Comparison of ENCODE assay signal across 12 mouse cellular contexts in genomic region chr2:178728794-178729120, GRCm38 (mm10).
A peak's percentile ranks its signal among the peaks of the same experiment; 100 is the strongest.
DNase-seq lines count a peak whose midpoint lies in the region; ATAC-seq lines count a peak whose summit lies in the region.
"Had no signal": no experiment of that assay in that cellular context is flagged by ENCODE, and none has a peak within 500 bp of the region (broad histone marks: within the 10 kb centered on the region; RNA-seq: fewer than 3 reads in every experiment).

No protein-coding gene starts in this region.

- WGBS in kidney, embryonic 15.5 days = 2% methylated on average over 7 of the region's 7 CpGs
- 8% methylated on average over 7 of the region's 7 CpGs for WGBS in forebrain, embryonic 15.5 days
- 4% methylated on average over 7 of the region's 7 CpGs for WGBS in limb, embryonic 12.5 days
- 7% methylated on average over 7 of the region's 7 CpGs for WGBS in neural tube, embryonic 13.5 days

- no peak for DNase-seq in kidney, adult 8-10 months
- no peak for DNase-seq in cerebellum, adult 9-10 months
- DNase-seq in left cerebral cortex, postnatal 14 days (ENCODE audit: low spot score in 2 of 2) = no peak
- no peak for DNase-seq in spleen, postnatal 10 days (ENCODE audit: low spot score in 2 of 2)
- DNase-seq: adrenal gland, postnatal 25 days; cerebellum, adult 9-11 months; kidney, adult 2 months had no signal

- no peaks in the 10 kb centered on the region for H3K36me3 ChIP-seq in kidney, embryonic 15.5 days
- H3K36me3 ChIP-seq in forebrain, embryonic 15.5 days = no peaks in the 10 kb centered on the region
- H3K36me3 ChIP-seq in limb, embryonic 12.5 days = no peaks in the 10 kb centered on the region
- H3K36me3 ChIP-seq in neural tube, embryonic 13.5 days = no peaks in the 10 kb centered on the region

- ATAC-seq in kidney, embryonic 15.5 days (replicated peaks; ENCODE audit: low FRiP score) = peak; percentile 48; the same call in 1 of the 2 replicates
- 0 out of 2 replicates have a peak, but pooled peaks have one; percentile 32 for ATAC-seq in forebrain, embryonic 15.5 days (replicated peaks)
- ATAC-seq in limb, embryonic 12.5 days (ENCODE audit: insufficient number of reproducible peaks, insufficient read depth, low FRiP score, low TSS enrichment, low read depth) = no peak
- ATAC-seq in neural tube, embryonic 13.5 days (ENCODE audit: low read depth) = no peak; the same call in 1 of the 2 replicates

- H3K4me3 ChIP-seq in kidney, embryonic 15.5 days (replicated peaks) = no peak overlapping the region
- no peak overlapping the region for H3K4me3 ChIP-seq in forebrain, embryonic 15.5 days
- no peak overlapping the region for H3K4me3 ChIP-seq in limb, embryonic 12.5 days (replicated peaks)
- H3K4me3 ChIP-seq in neural tube, embryonic 13.5 days = no peak overlapping the region

- H3K4me1 ChIP-seq in kidney, embryonic 15.5 days = peaks cover 21% of the 10 kb centered on the region
- peaks cover 14% of the 10 kb centered on the region for H3K4me1 ChIP-seq in forebrain, embryonic 15.5 days
- peaks cover 17% of the 10 kb centered on the region for H3K4me1 ChIP-seq in limb, embryonic 12.5 days (replicated peaks)
- peaks cover 27% of the 10 kb centered on the region for H3K4me1 ChIP-seq in neural tube, embryonic 13.5 days (replicated peaks)

- H3K4me2 ChIP-seq in kidney, embryonic 15.5 days = peak overlapping the region; percentile 45
- peak overlapping the region; percentile 17 for H3K4me2 ChIP-seq in forebrain, embryonic 15.5 days (replicated peaks)
- H3K4me2 ChIP-seq in limb, embryonic 12.5 days = peak overlapping the region; percentile 37
- peak overlapping the region; percentile 37 for H3K4me2 ChIP-seq in neural tube, embryonic 13.5 days

- no peaks in the 10 kb centered on the region for H3K9me3 ChIP-seq in kidney, embryonic 15.5 days (replicated peaks)
- H3K9me3 ChIP-seq in forebrain, embryonic 15.5 days = no peaks in the 10 kb centered on the region
- no peaks in the 10 kb centered on the region for H3K9me3 ChIP-seq in limb, embryonic 12.5 days
- H3K9me3 ChIP-seq in neural tube, embryonic 13.5 days = no peaks in the 10 kb centered on the region

- peak overlapping the region; percentile 63 for H3K27ac ChIP-seq in kidney, embryonic 15.5 days
- H3K27ac ChIP-seq in forebrain, embryonic 15.5 days (replicated peaks) = no peak overlapping the region
- no peak overlapping the region for H3K27ac ChIP-seq in limb, embryonic 12.5 days
- no peak overlapping the region for H3K27ac ChIP-seq in neural tube, embryonic 13.5 days (replicated peaks)
- H3K27ac ChIP-seq: liver, embryonic 14.5 days had no signal

- H3K27me3 ChIP-seq in kidney, embryonic 15.5 days = no peaks in the 10 kb centered on the region
- no peaks in the 10 kb centered on the region for H3K27me3 ChIP-seq in forebrain, embryonic 15.5 days
- 0 out of 2 replicates have a peak, but pooled peaks cover 6% of the 10 kb centered on the region for H3K27me3 ChIP-seq in limb, embryonic 12.5 days
- 0 out of 2 replicates have a peak, but pooled peaks cover 3% of the 10 kb centered on the region for H3K27me3 ChIP-seq in neural tube, embryonic 13.5 days

- intact Hi-C loops in left cerebral cortex, postnatal 14 days (cut with DNase I) = no loop called here

- H3K9ac ChIP-seq in kidney, embryonic 15.5 days = no peak overlapping the region
- H3K9ac ChIP-seq in forebrain, embryonic 15.5 days (replicated peaks) = no peak overlapping the region
- H3K9ac ChIP-seq in limb, embryonic 12.5 days (replicated peaks) = no peak overlapping the region
- H3K9ac ChIP-seq in neural tube, embryonic 13.5 days = no peak overlapping the region
- H3K9ac ChIP-seq: liver, embryonic 14.5 days had no signal

Comparison
In these comparisons a context has a peak if more than half of its experiments do, and no peak if none do; other contexts are left out.
1. ATAC-seq: peak in kidney, embryonic 15.5 days (single experiment) and forebrain, embryonic 15.5 days (single experiment); none in limb, embryonic 12.5 days (single experiment) and neural tube, embryonic 13.5 days (single experiment).
2. Peak in every context shown above with its lines, with median percentiles within 50 percentile points of each other: H3K4me2 ChIP-seq.